Mouse (Mus musculus): ENCODE measurements around the gene Nxph3.

DNA sequence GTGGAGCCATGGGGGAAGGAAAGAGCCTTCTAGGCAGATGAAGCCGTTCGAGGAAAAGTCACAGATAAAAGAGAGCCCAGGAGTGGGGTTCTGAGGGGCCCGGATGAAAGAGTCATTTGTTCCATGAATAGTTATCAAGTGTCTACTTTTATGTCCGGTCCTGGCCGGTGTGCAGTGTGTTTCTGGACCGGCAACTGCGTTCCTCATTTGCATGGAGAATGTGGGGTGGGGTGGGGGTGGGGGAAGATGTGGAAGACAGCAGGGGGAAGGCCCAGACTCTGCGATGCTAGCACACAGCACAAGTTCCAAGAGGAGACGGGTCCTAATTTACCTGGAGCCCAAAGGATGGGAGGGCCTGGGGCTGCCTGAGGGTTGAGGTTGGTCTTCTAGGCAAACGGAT is 4.9 kb upstream of the Nxph3 start:
- TF ChIP-seq CTCF (IDR thresholded peaks at IDR 0.05) (no peak), EP300 (IDR thresholded peaks at IDR 0.05) (no peak)
